Mouse (Mus musculus): ENCODE measurements at regions not wholly inside any gene's neighbourhood (a gene's known extent, or its start where the extent isn't known, plus 50 kb on each side); places are given as distances from the start of the nearest gene placed in this dataset.
"Not testable (repeated sequence)": the region's sequence is repeated elsewhere in the genome, so short reads cannot be mapped to it uniquely, and the experiment has no call there.

DNA sequence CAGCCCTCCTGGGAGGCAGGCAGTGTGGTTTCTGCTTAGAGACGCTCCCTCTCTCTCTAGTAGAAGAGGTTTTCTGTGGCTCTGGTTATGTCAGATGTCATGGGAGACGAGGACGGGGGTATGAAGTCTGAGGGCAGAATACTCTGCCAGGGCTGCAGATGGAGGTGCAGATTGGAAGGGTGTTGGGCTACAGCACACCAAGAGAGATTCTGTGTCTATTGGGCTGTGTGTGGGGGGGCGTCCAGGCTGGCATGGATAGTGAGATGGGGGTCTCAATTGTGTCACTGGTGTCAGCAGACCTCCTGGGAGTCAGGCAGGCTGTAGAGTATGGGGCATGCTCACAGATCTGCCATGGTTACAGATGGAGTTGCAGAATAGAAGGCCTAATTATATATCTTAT lies 1777.3 kb upstream of the Cdh9 start:
- DNase-seq = peak in 1 of 2 experiments; percentile 11

DNA sequence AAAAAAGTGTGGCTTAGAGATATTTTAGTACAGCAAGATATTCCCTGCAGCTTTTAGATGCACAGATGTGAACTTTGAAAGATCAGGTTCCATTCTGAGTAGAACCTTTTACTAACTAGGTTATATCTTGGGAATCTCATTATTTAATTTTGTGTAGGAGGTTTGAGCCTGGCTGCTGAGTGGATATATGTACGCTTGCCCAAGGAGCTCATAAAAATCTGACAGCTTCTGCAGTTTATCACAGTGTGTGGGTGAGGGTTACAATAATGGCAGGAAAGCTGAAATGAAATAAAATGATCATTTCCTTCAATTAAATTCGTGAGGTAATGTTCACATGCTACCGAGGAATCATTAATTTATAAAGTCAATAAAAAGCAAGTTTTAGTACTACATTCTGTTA lies 1746.3 kb upstream of the Cdh9 start:
- DNase-seq = no peak

DNA sequence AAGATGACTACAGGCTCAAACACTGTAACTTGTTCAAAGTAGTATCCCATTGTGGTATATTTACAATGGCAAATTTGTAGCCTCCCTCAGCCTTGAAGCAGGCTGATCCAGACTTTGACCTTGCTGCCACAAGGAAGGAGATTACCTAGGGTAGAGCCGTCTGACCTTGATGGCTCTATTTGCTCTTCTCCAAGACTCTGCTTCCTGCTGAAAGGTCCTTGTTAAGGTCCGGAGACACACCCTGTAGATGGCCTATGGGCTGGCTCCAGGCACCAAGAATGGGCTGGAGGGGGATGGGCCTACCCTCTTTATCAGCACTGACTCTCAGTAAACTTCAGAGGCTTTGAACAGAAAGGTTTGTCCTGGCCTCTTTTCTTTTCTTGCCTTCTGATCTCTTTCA lies 1709.2 kb upstream of the Cdh9 start:
- DNase-seq = not testable (repeated sequence)
